Mouse (Mus musculus): ENCODE data around the gene Gm30302.

The Gm30302 gene

DNA sequence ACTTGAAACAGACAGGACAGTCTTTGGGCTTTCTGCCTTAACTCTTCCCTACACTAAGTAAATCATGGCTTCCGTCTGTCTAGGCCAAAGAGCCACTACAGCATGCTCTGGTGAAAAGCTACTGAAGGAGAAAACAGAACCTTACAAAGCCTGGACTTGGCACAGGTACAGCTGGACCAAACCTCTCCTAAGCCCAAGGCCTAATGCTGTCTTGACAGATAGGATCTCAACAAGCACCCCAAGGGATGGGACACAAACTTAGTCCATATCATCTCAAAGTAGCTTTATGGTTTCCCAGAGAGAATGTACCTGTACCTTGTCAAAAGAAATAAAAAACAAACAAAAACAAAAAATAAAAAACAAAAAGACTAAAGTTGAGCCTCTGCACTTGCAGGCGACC is 62.4 kb downstream of the Gm30302 start:
- DNase-seq = no peak
